ENCODE assay signal across 9 mouse cellular contexts in the genomic region with DNA sequence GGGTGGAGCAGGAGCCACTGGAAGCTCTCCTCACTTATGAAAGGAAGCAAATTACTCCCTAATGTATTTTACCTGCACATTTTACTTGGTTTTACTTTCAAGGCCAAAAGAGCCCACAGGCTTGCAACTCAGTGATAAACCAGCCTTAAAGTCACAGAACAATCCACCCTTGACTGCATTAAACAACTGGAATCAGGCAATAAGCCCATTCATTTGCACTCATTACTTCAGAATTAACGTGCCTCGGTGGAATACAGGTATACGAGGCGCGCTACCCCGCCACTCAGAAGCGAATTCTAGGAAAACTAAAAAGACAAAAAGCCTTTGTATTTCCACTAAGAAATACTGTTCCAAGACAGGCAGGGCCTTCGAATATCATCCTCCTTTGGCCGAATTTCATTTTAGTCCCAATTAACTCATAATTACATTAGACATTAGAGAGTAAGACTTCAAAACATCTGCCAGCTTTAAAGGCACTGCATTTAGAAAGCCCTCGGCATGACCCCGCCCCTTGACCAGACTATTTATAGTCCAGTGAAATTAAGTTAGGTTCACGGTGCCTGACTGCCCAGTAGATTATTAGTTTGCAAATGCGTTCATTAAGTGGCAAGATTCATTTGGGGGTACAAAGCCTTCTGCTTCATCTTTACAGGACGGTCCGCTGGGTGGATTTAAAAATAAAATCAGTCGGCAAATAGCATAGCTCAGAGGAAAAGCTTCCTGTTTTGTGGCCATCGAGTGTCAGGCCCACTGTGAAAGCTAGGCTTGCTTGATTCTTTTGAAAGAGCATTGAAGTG.
DNase-seq lines count a peak whose midpoint lies in the region; ATAC-seq and TF ChIP-seq lines count a peak whose summit lies in the region.
"Had no signal": no experiment of that assay in that cellular context is flagged by ENCODE, and none has a peak within 500 bp of the region (broad histone marks: within the 10 kb centered on the region; RNA-seq: fewer than 3 reads in every experiment).

No protein-coding gene starts in this region.

- peak overlapping the region; percentile 35; the same call in 1 of the 2 replicates for H3K27ac ChIP-seq in hindbrain, embryonic 10.5 days
- no peak overlapping the region for H3K27ac ChIP-seq in hindbrain, embryonic 16.5 days (ENCODE audit: low read depth, low read length)
- no peak overlapping the region for H3K27ac ChIP-seq in forebrain, postnatal 0 days (ENCODE audit: low read depth, low read length)
- peak overlapping the region; percentile 62 for H3K27ac ChIP-seq in kidney, adult 2 months (ENCODE audit: insufficient read depth, low read depth, low read length)
- peak overlapping the region; percentile 80; the same call in 1 of the 2 replicates for H3K27ac ChIP-seq in liver, embryonic 15.5 days (replicated peaks)
- H3K27ac ChIP-seq: macrophage had no signal

- DNase-seq in hindbrain, embryonic 10.5 days (ENCODE audit: low spot score): no peak
- DNase-seq in forebrain, postnatal 0 days: no peak
- peak; percentile 70 for DNase-seq in kidney, adult 2 months
- DNase-seq in spleen, adult 12 weeks (ENCODE audit: low spot score): no peak
- no peak for DNase-seq in gastrocnemius, postnatal 10 days
- no peak for DNase-seq in cerebellum, adult 11-12 months

- H3K4me1 ChIP-seq in hindbrain, embryonic 10.5 days (replicated peaks): peaks cover 14% of the 10 kb centered on the region; the same call in 1 of the 2 replicates
- H3K4me1 ChIP-seq in hindbrain, embryonic 16.5 days (ENCODE audit: control insufficient read depth, insufficient read depth, low read depth, low read length): peaks cover 3% of the 10 kb centered on the region; the same call in 1 of the 2 replicates
- H3K4me1 ChIP-seq in forebrain, postnatal 0 days (ENCODE audit: insufficient read depth): peaks cover 5% of the 10 kb centered on the region; the same call in 1 of the 2 replicates
- peaks cover 9% of the 10 kb centered on the region for H3K4me1 ChIP-seq in kidney, adult 2 months (ENCODE audit: control insufficient read depth, insufficient read depth, low read length)
- H3K4me1 ChIP-seq in liver, embryonic 15.5 days (replicated peaks): peaks cover 3% of the 10 kb centered on the region; the same call in 1 of the 2 replicates

- no peak overlapping the region for H3K4me2 ChIP-seq in hindbrain, embryonic 16.5 days (ENCODE audit: low read length)
- no peak overlapping the region for H3K4me2 ChIP-seq in forebrain, postnatal 0 days (ENCODE audit: low read depth)
- no peak overlapping the region for H3K4me2 ChIP-seq in liver, embryonic 15.5 days

- H3K9me3 ChIP-seq in hindbrain, embryonic 10.5 days: no peaks in the 10 kb centered on the region
- no peaks in the 10 kb centered on the region for H3K9me3 ChIP-seq in hindbrain, embryonic 16.5 days (ENCODE audit: control insufficient read depth, low read length)
- H3K9me3 ChIP-seq in forebrain, postnatal 0 days (ENCODE audit: low read length): no peaks in the 10 kb centered on the region
- H3K9me3 ChIP-seq in liver, embryonic 15.5 days (replicated peaks): no peaks in the 10 kb centered on the region

- no peak overlapping the region for H3K4me3 ChIP-seq in hindbrain, embryonic 10.5 days
- H3K4me3 ChIP-seq in hindbrain, embryonic 16.5 days (ENCODE audit: low read length): no peak overlapping the region
- H3K4me3 ChIP-seq in forebrain, postnatal 0 days (ENCODE audit: low read depth, low read length): no peak overlapping the region
- H3K4me3 ChIP-seq in kidney, adult 2 months (ENCODE audit: insufficient read depth, low read depth, low read length): no peak overlapping the region
- H3K4me3 ChIP-seq in liver, embryonic 15.5 days (replicated peaks): no peak overlapping the region

- no peak for ATAC-seq in hindbrain, embryonic 16.5 days
- ATAC-seq in forebrain, postnatal 0 days: 0 out of 2 replicates have a peak, but pooled peaks have one; percentile 2
- ATAC-seq in liver, embryonic 15.5 days (ENCODE audit: insufficient read depth): no peak

- no peaks in the 10 kb centered on the region for H3K36me3 ChIP-seq in hindbrain, embryonic 10.5 days
- no peaks in the 10 kb centered on the region for H3K36me3 ChIP-seq in hindbrain, embryonic 16.5 days (ENCODE audit: control insufficient read depth, insufficient read depth, low read length)
- H3K36me3 ChIP-seq in forebrain, postnatal 0 days (ENCODE audit: insufficient read depth): no peaks in the 10 kb centered on the region
- no peaks in the 10 kb centered on the region for H3K36me3 ChIP-seq in kidney, adult 2 months (ENCODE audit: control insufficient read depth, insufficient read depth, low read length)
- H3K36me3 ChIP-seq in liver, embryonic 15.5 days (replicated peaks): no peaks in the 10 kb centered on the region

- 77% methylated on average over 17 of the region's 17 CpGs for WGBS in hindbrain, embryonic 10.5 days
- WGBS in hindbrain, embryonic 16.5 days: 56% methylated on average over 17 of the region's 17 CpGs
- WGBS in forebrain, postnatal 0 days: 23% methylated on average over 17 of the region's 17 CpGs
- 37% methylated on average over 17 of the region's 17 CpGs for WGBS in kidney, adult 2 months
- 50% methylated on average over 17 of the region's 17 CpGs for WGBS in liver, embryonic 15.5 days (ENCODE audit: insufficient replicate concordance)

- TF ChIP-seq POLR2A in kidney, adult 2 months (IDR thresholded peaks at IDR 0.05; ENCODE audit: low read depth, low read length): no peak

- no peaks in the 10 kb centered on the region for H3K27me3 ChIP-seq in hindbrain, embryonic 10.5 days (ENCODE audit: insufficient read depth, poor library complexity, severe bottlenecking)
- H3K27me3 ChIP-seq in hindbrain, embryonic 16.5 days (replicated peaks; ENCODE audit: control insufficient read depth, insufficient read depth, low read length): no peaks in the 10 kb centered on the region
- H3K27me3 ChIP-seq in forebrain, postnatal 0 days (ENCODE audit: insufficient read depth, low read length): no peaks in the 10 kb centered on the region
- H3K27me3 ChIP-seq in kidney, adult 2 months (replicated peaks; ENCODE audit: control insufficient read depth, insufficient read depth, low read length): no peaks in the 10 kb centered on the region
- no peaks in the 10 kb centered on the region for H3K27me3 ChIP-seq in liver, embryonic 15.5 days

- H3K9ac ChIP-seq in hindbrain, embryonic 16.5 days (ENCODE audit: low read depth, low read length): no peak overlapping the region
- no peak overlapping the region for H3K9ac ChIP-seq in forebrain, postnatal 0 days
- H3K9ac ChIP-seq in liver, embryonic 15.5 days: no peak overlapping the region

- TF ChIP-seq CTCF in forebrain, postnatal 0 days (IDR thresholded peaks at IDR 0.05; ENCODE audit: low read depth): no peak
- no peak for TF ChIP-seq CTCF in kidney, adult 2 months (conservative IDR thresholded peaks at IDR 0.05; ENCODE audit: insufficient read depth, insufficient read length, low read depth, low read length)

Comparison
In these comparisons a context has a peak if more than half of its experiments do, and no peak if none do; other contexts are left out.
1. H3K27ac ChIP-seq: peak in hindbrain, embryonic 10.5 days (single experiment), kidney, adult 2 months (single experiment) and liver, embryonic 15.5 days (single experiment); none in hindbrain, embryonic 16.5 days (single experiment) and forebrain, postnatal 0 days (single experiment).